Comparison of ENCODE assay signal across 8 mouse cellular contexts in the genomic region with DNA sequence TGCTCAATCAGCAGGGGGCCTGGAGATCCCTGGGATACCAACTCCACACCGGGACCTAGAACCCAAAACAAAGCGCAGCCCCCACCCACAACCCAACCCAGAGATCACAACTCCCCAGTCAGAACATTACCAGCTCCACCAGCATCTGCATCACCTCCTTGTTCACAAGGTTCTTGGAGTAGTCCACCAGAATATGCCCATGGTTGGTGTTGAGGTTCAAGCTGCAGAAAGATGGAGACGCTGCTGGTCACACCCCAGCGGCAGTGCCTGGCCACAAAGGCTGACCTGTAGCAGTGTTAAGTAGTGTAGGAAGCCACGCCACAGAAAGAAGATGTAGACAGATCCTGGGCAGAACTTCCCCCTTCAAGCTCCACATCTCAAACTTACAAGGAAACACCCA. TPM values are rescaled to one million over a fixed set of nuclear protein-coding genes. Genes with fewer than 3 reads are reported as not detected.
DNase-seq lines count a peak whose midpoint lies in the region; ATAC-seq and TF ChIP-seq lines count a peak whose summit lies in the region.

No protein-coding gene starts in this region.

- H3K27ac ChIP-seq in bone marrow macrophage, adult 2 months (ENCODE audit: insufficient read depth, low read depth, low read length): no peak overlapping the region
- H3K27ac ChIP-seq in hindbrain, embryonic 13.5 days: peak overlapping the region; percentile 85
- peak overlapping the region; percentile 81; the same call in 1 of the 2 replicates for H3K27ac ChIP-seq in midbrain, embryonic 12.5 days (replicated peaks)

- no peaks in the 10 kb centered on the region for H3K27me3 ChIP-seq in hindbrain, embryonic 13.5 days
- H3K27me3 ChIP-seq in midbrain, embryonic 12.5 days: no peaks in the 10 kb centered on the region; the same call in 1 of the 2 replicates

- H3K4me2 ChIP-seq in hindbrain, embryonic 13.5 days: peak overlapping the region; percentile 82
- peak overlapping the region; percentile 80 for H3K4me2 ChIP-seq in midbrain, embryonic 12.5 days (replicated peaks)

- H3K9me3 ChIP-seq in hindbrain, embryonic 13.5 days: no peaks in the 10 kb centered on the region
- no peaks in the 10 kb centered on the region for H3K9me3 ChIP-seq in midbrain, embryonic 12.5 days

- peak overlapping the region; percentile 77 for H3K4me3 ChIP-seq in bone marrow macrophage, adult 2 months (ENCODE audit: insufficient read depth, low read length)
- peak overlapping the region; percentile 70 for H3K4me3 ChIP-seq in hindbrain, embryonic 13.5 days
- peak overlapping the region; percentile 73 for H3K4me3 ChIP-seq in midbrain, embryonic 12.5 days

- TF ChIP-seq CTCF in bone marrow macrophage, adult 2 months (IDR thresholded peaks at IDR 0.05; ENCODE audit: low read depth, low read length): no peak

- peak; percentile 18 for DNase-seq in kidney, adult 18-20 months
- DNase-seq in kidney, postnatal 36 days: no peak
- DNase-seq in adipocyte (ENCODE audit: low spot score): no peak
- no peak for DNase-seq in frontal cortex, postnatal 25 days (ENCODE audit: low spot score in 2 of 2)
- no peak for DNase-seq in thymus, postnatal 4 days

- H3K4me1 ChIP-seq in bone marrow macrophage, adult 2 months (ENCODE audit: control insufficient read depth, insufficient read depth, low read length): peaks cover 48% of the 10 kb centered on the region
- peaks cover 48% of the 10 kb centered on the region for H3K4me1 ChIP-seq in hindbrain, embryonic 13.5 days (replicated peaks)
- peaks cover 31% of the 10 kb centered on the region for H3K4me1 ChIP-seq in midbrain, embryonic 12.5 days

- H3K9ac ChIP-seq in hindbrain, embryonic 13.5 days: peak overlapping the region; percentile 79
- peak overlapping the region; percentile 78 for H3K9ac ChIP-seq in midbrain, embryonic 12.5 days (replicated peaks)

- ATAC-seq in hindbrain, embryonic 13.5 days (ENCODE audit: low FRiP score): no peak
- no peak for ATAC-seq in midbrain, embryonic 12.5 days (ENCODE audit: low FRiP score, low read depth)

- 16% methylated on average over 5 of the region's 5 CpGs for whole genome bisulfite sequencing in hindbrain, embryonic 13.5 days
- WGBS in midbrain, embryonic 12.5 days: 19% methylated on average over 5 of the region's 5 CpGs

- H3K36me3 ChIP-seq in hindbrain, embryonic 13.5 days: peaks cover 33% of the 10 kb centered on the region
- peaks cover 33% of the 10 kb centered on the region for H3K36me3 ChIP-seq in midbrain, embryonic 12.5 days

- no peak for TF ChIP-seq POLR2A in bone marrow macrophage, adult 2 months (IDR thresholded peaks at IDR 0.05; ENCODE audit: borderline replicate concordance, low read depth, low read length)

RNA-seq across cellular contexts. Expression of a gene that starts 1.0 kb away (rescaled TPM):
- polyA plus RNA-seq in bone marrow macrophage, adult 2 months (2012; ENCODE audit: insufficient read depth, insufficient read length, missing spikeins): 630 and 641 TPM in 2 replicates
- 216 TPM in 2 replicates for polyA plus RNA-seq in hindbrain, embryonic 13.5 days (2015; fragmentation: Nextera tagmentation; extraction: Ambion mirVana)
- polyA plus RNA-seq in midbrain, embryonic 12.5 days (2016; fragmentation: Nextera tagmentation; extraction: Ambion mirVana): 212 and 218 TPM in 2 replicates

RNA-seq across cellular contexts. Expression of a gene that starts 21.7 kb away (rescaled TPM):
- not detected in 2 replicates for polyA plus RNA-seq in bone marrow macrophage, adult 2 months (2012; ENCODE audit: insufficient read depth, insufficient read length, missing spikeins)
- polyA plus RNA-seq in hindbrain, embryonic 13.5 days (2015; fragmentation: Nextera tagmentation; extraction: Ambion mirVana): not detected in 2 replicates
- 0.76 and 1.1 TPM in 2 replicates for polyA plus RNA-seq in midbrain, embryonic 12.5 days (2016; fragmentation: Nextera tagmentation; extraction: Ambion mirVana)

RNA-seq across cellular contexts. Expression of a gene that starts 32.7 kb away (rescaled TPM):
- polyA plus RNA-seq in bone marrow macrophage, adult 2 months (2012; ENCODE audit: insufficient read depth, insufficient read length, missing spikeins): 24.5 and 29.4 TPM in 2 replicates
- 82.7 and 87.9 TPM in 2 replicates for polyA plus RNA-seq in hindbrain, embryonic 13.5 days (2015; fragmentation: Nextera tagmentation; extraction: Ambion mirVana)
- 64.9 and 74.9 TPM in 2 replicates for polyA plus RNA-seq in midbrain, embryonic 12.5 days (2016; fragmentation: Nextera tagmentation; extraction: Ambion mirVana)

RNA-seq across cellular contexts. Expression of a gene that starts 59.8 kb away (rescaled TPM):
- polyA plus RNA-seq in bone marrow macrophage, adult 2 months (2012; ENCODE audit: insufficient read depth, insufficient read length, missing spikeins): 63.1 and 63.8 TPM in 2 replicates
- polyA plus RNA-seq in hindbrain, embryonic 13.5 days (2015; fragmentation: Nextera tagmentation; extraction: Ambion mirVana): 195 and 198 TPM in 2 replicates
- polyA plus RNA-seq in midbrain, embryonic 12.5 days (2016; fragmentation: Nextera tagmentation; extraction: Ambion mirVana): 247 TPM in 2 replicates
